Mouse (Mus musculus) CH12.LX (cell line): Measurements from ENCODE around the gene Dusp13. TPM values are rescaled to one million over a fixed set of nuclear protein-coding genes. Genes with fewer than 3 reads are reported as not detected.

Experiments
- DNase-seq: peaks from one replicate; pipeline ENCODE4 v3.0.0-alpha.2; 2013; ENCODE audit errors: extremely low read depth
- H3K27ac ChIP-seq: 2 replicates; pipeline ENCODE4 v1.5.1; 2012; ENCODE audit warnings: low read depth, mild to moderate bottlenecking, control low read depth, moderate library complexity; ENCODE audit not compliant: insufficient read depth
- H3K27me3 ChIP-seq: replicated peaks from 2 replicates; pipeline ENCODE3; 2012; ENCODE audit warnings: inconsistent platforms
- H3K36me3 ChIP-seq, 2 experiments: replicated peaks in 1 of 2; 2 replicates each; pipeline versions ENCODE3 to v1.6.1; 2012; ENCODE audit warnings: inconsistent platforms in 1 of 2, low read length in 1 of 2, mild to moderate bottlenecking in 1 of 2, mixed read lengths in 1 of 2, moderate library complexity in 1 of 2; ENCODE audit not compliant: control insufficient read depth in 1 of 2, insufficient read depth in 1 of 2
- H3K4me1 ChIP-seq, 2 experiments: 2 replicates each; pipeline ENCODE4 v1.6.1; 2012; ENCODE audit warnings: inconsistent platforms in 1 of 2, moderate library complexity in 1 of 2; ENCODE audit not compliant: insufficient read depth in 2 of 2, control insufficient read depth in 1 of 2
- H3K4me2 ChIP-seq: 2 replicates; pipeline ENCODE4 v1.6.1; 2012; ENCODE audit warnings: low read depth, mild to moderate bottlenecking, control low read depth; ENCODE audit not compliant: poor library complexity, insufficient read depth, severe bottlenecking
- H3K4me3 ChIP-seq, 3 experiments: fragments of 150-350 bp in 1 of 3; sonication (generic) in 1 of 3; replicated peaks in 1 of 3; 2 replicates each; pipeline versions ENCODE3 to v1.5.1; 2011 to 2012; ENCODE audit warnings: low read depth in 2 of 3, low read length in 2 of 3, mild to moderate bottlenecking in 2 of 3, moderate library complexity in 2 of 3, control low read depth in 1 of 3, improper control_type of control experiment in 1 of 3, inconsistent platforms in 1 of 3, mixed read lengths in 1 of 3; ENCODE audit not compliant: poor library complexity in 1 of 3
- H3K79me2 ChIP-seq: replicated peaks from 2 replicates; pipeline ENCODE4 v1.6.1; 2012; ENCODE audit warnings: mild to moderate bottlenecking, moderate library complexity; ENCODE audit not compliant: control insufficient read depth, poor library complexity, insufficient read depth, severe bottlenecking; ENCODE audit errors: extremely low read depth
- H3K9ac ChIP-seq: 2 replicates; pipeline ENCODE4 v1.6.1; 2012; ENCODE audit warnings: low read depth, mild to moderate bottlenecking, control low read depth, moderate library complexity; ENCODE audit not compliant: insufficient read depth
- H3K9me3 ChIP-seq: replicated peaks from 2 replicates; pipeline ENCODE3; 2012; ENCODE audit warnings: low read length, inconsistent platforms, mixed read lengths
- BHLHE40 ChIP-seq: IDR thresholded peaks from 2 replicates; pipeline ENCODE4 v1.6.1; 2011; ENCODE audit warnings: mild to moderate bottlenecking, low read depth, low read length, improper control_type of control experiment
- CHD1 ChIP-seq: IDR thresholded peaks from 2 replicates; pipeline ENCODE4 v1.6.1; 2012; ENCODE audit warnings: low read depth, low read length, improper control_type of control experiment, inconsistent platforms
- CTCF ChIP-seq, 2 experiments: IDR thresholded peaks in 1 of 2; conservative IDR thresholded peaks in 1 of 2; 2 replicates each; pipeline ENCODE4 v1.5.1; 2011 to 2012; ENCODE audit warnings: low read depth in 2 of 2, low read length in 2 of 2, improper control_type of control experiment in 1 of 2, inconsistent platforms in 1 of 2, mild to moderate bottlenecking in 1 of 2, moderate library complexity in 1 of 2
- EP300 ChIP-seq: IDR thresholded peaks from 2 replicates; pipeline ENCODE4 v1.6.1; 2011; ENCODE audit warnings: low read length, improper control_type of control experiment
- GABPA ChIP-seq: IDR thresholded peaks from 2 replicates; pipeline ENCODE4 v1.6.1; 2012; ENCODE audit warnings: low read depth, low read length, improper control_type of control experiment, inconsistent platforms; ENCODE audit not compliant: insufficient replicate concordance
- HCFC1 ChIP-seq: IDR thresholded peaks from 2 replicates; pipeline ENCODE4 v1.6.1; 2012; ENCODE audit warnings: low read depth, mild to moderate bottlenecking, inconsistent platforms, low read length, improper control_type of control experiment
- IRF4 ChIP-seq: IDR thresholded peaks from 2 replicates; pipeline ENCODE4 v1.6.1; 2014; ENCODE audit warnings: low read depth, mild to moderate bottlenecking, inconsistent platforms, low read length, improper control_type of control experiment
- JUN ChIP-seq: IDR thresholded peaks from 2 replicates; pipeline ENCODE4 v1.6.1; 2011; ENCODE audit warnings: low read depth, mild to moderate bottlenecking, low read length, improper control_type of control experiment, moderate library complexity; ENCODE audit not compliant: insufficient read depth
- KAT2A ChIP-seq: IDR thresholded peaks from 2 replicates; pipeline ENCODE4 v1.6.1; 2012; ENCODE audit warnings: low read length, improper control_type of control experiment, inconsistent platforms; ENCODE audit not compliant: insufficient replicate concordance
- MAFK ChIP-seq: IDR thresholded peaks from 2 replicates; pipeline ENCODE4 v1.6.1; 2011; ENCODE audit warnings: low read length, improper control_type of control experiment; ENCODE audit not compliant: insufficient replicate concordance
- NRF1 ChIP-seq: IDR thresholded peaks from 2 replicates; pipeline ENCODE4 v1.6.1; 2014; ENCODE audit warnings: low read depth, mild to moderate bottlenecking, inconsistent platforms, low read length, improper control_type of control experiment, moderate library complexity
- PAX5 ChIP-seq: IDR thresholded peaks from 2 replicates; pipeline ENCODE4 v1.6.1; 2012; ENCODE audit warnings: low read length, inconsistent platforms, mixed read lengths
- POLR2A ChIP-seq: IDR thresholded peaks from 2 replicates; pipeline ENCODE4 v1.6.1; 2011; ENCODE audit warnings: low read depth, mild to moderate bottlenecking, improper control_type of control experiment, low read length
- POLR2AphosphoS2 ChIP-seq: IDR thresholded peaks from 2 replicates; pipeline ENCODE4 v1.6.1; 2011; ENCODE audit warnings: low read depth, low read length, improper control_type of control experiment
- RCOR1 ChIP-seq: conservative IDR thresholded peaks from 2 replicates; pipeline ENCODE4 v1.6.1; 2012; ENCODE audit warnings: low read depth, mild to moderate bottlenecking, inconsistent platforms, low read length, improper control_type of control experiment
- SIN3A ChIP-seq: IDR thresholded peaks from 2 replicates; pipeline ENCODE4 v1.6.1; 2012; ENCODE audit warnings: low read length, improper control_type of control experiment, inconsistent platforms
- TBP ChIP-seq: conservative IDR thresholded peaks from 2 replicates; pipeline ENCODE4 v1.6.1; 2011; ENCODE audit warnings: low read depth, low read length, improper control_type of control experiment
- TCF12 ChIP-seq: IDR thresholded peaks from 2 replicates; pipeline ENCODE4 v1.6.1; 2014; ENCODE audit warnings: low read depth, mild to moderate bottlenecking, inconsistent platforms, low read length, improper control_type of control experiment
- USF1 ChIP-seq: IDR thresholded peaks from 2 replicates; pipeline ENCODE4 v1.6.1; 2014; ENCODE audit warnings: low read depth, mild to moderate bottlenecking, inconsistent platforms, low read length, improper control_type of control experiment
- ZC3H11A ChIP-seq: IDR thresholded peaks from 2 replicates; pipeline ENCODE4 v1.6.1; 2012; ENCODE audit warnings: low read depth, mild to moderate bottlenecking, inconsistent platforms, low read length, improper control_type of control experiment
- ZKSCAN1 ChIP-seq: IDR thresholded peaks from 2 replicates; pipeline ENCODE4 v1.6.1; 2012; ENCODE audit warnings: low read depth, inconsistent platforms, low read length, improper control_type of control experiment, borderline replicate concordance
- ZNF384 ChIP-seq: IDR thresholded peaks from 2 replicates; pipeline ENCODE4 v1.6.1; 2012; ENCODE audit warnings: low read depth, low read length, improper control_type of control experiment, inconsistent platforms
- dilution Hi-C: fragments of 300-500 bp; cut with MboI; formaldehyde crosslinking; loops from 2 replicates; pipeline ENCODE4 v1.14.3; 2020; ENCODE audit warnings: low sequenced_read_pairs; ENCODE audit not compliant: extremely low pct_unique_long_range_greater_than_20kb, extremely low pct_ligation_motif_present
- in situ Hi-C: fragments of 300-500 bp; cut with MboI; formaldehyde crosslinking; loops from 3 replicates; pipeline ENCODE4 v1.14.3; 2019; ENCODE audit warnings: low sequenced_read_pairs, low pct_ligation_motif_present, low pct_unique_long_range_greater_than_20kb, mixed read lengths
- polyA plus RNA-seq: library from polyadenylated mRNA; unstranded; fragments of >175 nt; gene quantifications from 2 replicates; pipeline ENCODE4 v1.2.1, GENCODE M21; 2012; ENCODE audit warnings: low read depth; ENCODE audit not compliant: insufficient read length
- total RNA-seq, 2 experiments: library from RNA; depleted of rRNA; stranded (reverse); fragments of 300-350 nt in 1 of 2; fragments of >200 nt in 1 of 2; gene quantifications; 2 replicates each; pipeline ENCODE4 v1.2.3; 2012 to 2014

The Dusp13 gene
- total and polyA plus RNA-seq, 3 experiments, result 0.34 TPM; not detected in 2

DNA sequence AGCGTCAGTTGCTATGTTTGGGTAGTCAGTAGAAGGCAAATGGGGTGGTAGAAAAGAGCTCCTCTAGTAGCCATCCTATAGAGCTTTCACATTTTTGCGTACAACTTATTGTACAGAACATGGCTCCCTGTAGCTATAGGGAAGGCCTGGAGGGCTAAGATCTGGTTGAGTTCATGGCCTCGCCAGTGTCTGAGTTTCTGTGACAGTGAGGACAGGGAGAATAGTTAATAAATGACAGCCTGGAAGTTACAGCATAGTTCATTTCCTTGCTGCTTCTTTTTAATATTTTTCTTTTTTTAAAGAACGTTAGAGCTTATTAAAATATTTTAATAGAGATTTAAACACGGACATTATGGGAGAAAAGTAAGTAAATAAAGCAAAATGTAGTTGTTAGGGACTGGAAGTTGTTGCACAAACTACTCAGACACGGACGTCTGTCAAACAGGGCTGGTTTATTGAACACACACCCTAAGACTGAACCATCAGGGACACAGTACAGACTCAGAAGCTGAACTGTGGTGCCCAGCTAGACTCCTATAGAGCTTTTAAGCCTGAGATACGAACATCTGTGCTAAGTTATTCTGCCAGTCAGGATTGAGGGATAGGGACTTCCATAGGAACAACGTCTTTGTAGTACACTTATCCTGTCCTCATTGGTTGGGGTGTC is 39.7 kb upstream of the Dusp13 start:
- no peak overlapping the region for H3K27ac ChIP-seq
- H3K4me2 ChIP-seq, result no peak overlapping the region
- DNase-seq, result no peak
- TF ChIP-seq EP300 (no peak), SIN3A (no peak), HCFC1 (no peak), NRF1 (no peak), RCOR1 (no peak), GABPA (no peak), POLR2A (no peak), ZC3H11A (no peak)
- H3K27me3 ChIP-seq, result no peaks in the 10 kb centered on the region
- no peak overlapping the region for H3K9ac ChIP-seq
- H3K4me3 ChIP-seq, result no peak overlapping the region
- no peaks in the 10 kb centered on the region for H3K9me3 ChIP-seq
- H3K79me2 ChIP-seq, result no peaks in the 10 kb centered on the region
- dilution Hi-C loops (no loop called here), in situ Hi-C loops (no loop called here)
- H3K4me1 ChIP-seq, result peaks cover 0 to 13% of the 10 kb centered on the region in 2 experiments; a peak in 2 of 4 replicates
- H3K36me3 ChIP-seq, result peaks cover 18 to 71% of the 10 kb centered on the region in 2 experiments

DNA sequence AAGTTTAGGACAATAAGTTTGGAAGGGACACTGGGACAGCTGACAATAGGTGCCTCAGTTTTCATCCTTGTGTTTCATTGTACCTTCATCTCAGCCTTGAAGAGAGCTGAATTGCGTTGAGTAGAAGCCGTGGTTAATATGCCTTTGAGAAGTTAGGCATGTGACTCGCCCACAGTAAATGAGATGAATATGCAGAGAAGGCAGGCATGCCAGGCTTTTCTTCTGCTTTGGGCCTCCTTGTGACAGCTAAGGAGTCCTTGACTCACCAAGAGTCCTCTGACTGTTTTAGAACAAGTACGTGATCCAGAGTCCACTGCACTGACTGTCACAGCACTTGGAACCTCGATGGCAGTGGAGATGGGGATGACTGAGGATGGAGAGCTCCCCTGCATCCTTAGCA is 37.1 kb upstream of the Dusp13 start:
- peaks cover 0 to 25% of the 10 kb centered on the region in 2 experiments; a peak in 2 of 4 replicates for H3K4me1 ChIP-seq
- peaks cover 18 to 66% of the 10 kb centered on the region in 2 experiments for H3K36me3 ChIP-seq
- dilution Hi-C loops, result no loop called here
- in situ Hi-C loops, result no loop called here
- H3K27ac ChIP-seq, result no peak overlapping the region
- no peaks in the 10 kb centered on the region for H3K27me3 ChIP-seq
- H3K4me2 ChIP-seq, result no peak overlapping the region
- no peak for DNase-seq
- no peaks in the 10 kb centered on the region for H3K79me2 ChIP-seq
- TF ChIP-seq BHLHE40 (no peak), ZKSCAN1 (no peak), ZNF384 (no peak), IRF4 (no peak), TCF12 (no peak), JUN (no peak), KAT2A (no peak), TBP (no peak), USF1 (no peak), GABPA (no peak), PAX5 (no peak), MAFK (no peak), CHD1 (no peak), POLR2AphosphoS2 (no peak), SIN3A (no peak), CTCF (conservative IDR thresholded peaks at IDR 0.05 in 1 of 2, IDR thresholded peaks at IDR 0.05 in 1 of 2; ENCODE audit: low read depth in 2 of 2, low read length in 2 of 2) (no peak), POLR2A (no peak)
- TF ChIP-seq, all 38 proteins: peak for 0
- H3K9me3 ChIP-seq, result no peaks in the 10 kb centered on the region
- no peak overlapping the region for H3K9ac ChIP-seq
- H3K4me3 ChIP-seq, result no peak overlapping the region
